Mouse (Mus musculus) ES-E14 (cell line): ENCODE results near the gene Bmf. TPM values are rescaled to one million over a fixed set of nuclear protein-coding genes. Genes with fewer than 3 reads are reported as not detected.

Source experiments
- DNase-seq: peaks from one replicate; pipeline ENCODE4 v3.0.0-alpha.2; 2013; ENCODE audit warnings: low read depth, low spot score
- H3K27ac ChIP-seq: 2 replicates; pipeline ENCODE4 v1.5.1; 2012; ENCODE audit warnings: low read depth, mild to moderate bottlenecking, low read length, moderate library complexity, mixed read lengths; ENCODE audit not compliant: poor library complexity, insufficient read depth, severe bottlenecking
- H3K36me3 ChIP-seq: 2 replicates; pipeline ENCODE4 v1.6.1; 2012; ENCODE audit warnings: mild to moderate bottlenecking, low read length, moderate library complexity, mixed read lengths; ENCODE audit not compliant: control insufficient read depth, poor library complexity, insufficient read depth, severe bottlenecking
- H3K4me1 ChIP-seq, 2 experiments: fragments of 150-350 bp in 1 of 2; sonication (generic) in 1 of 2; 2 replicates each; pipeline ENCODE4 v1.6.1; 2012; ENCODE audit warnings: low read length in 2 of 2, mild to moderate bottlenecking in 1 of 2, mixed read lengths in 1 of 2; ENCODE audit not compliant: control insufficient read depth in 2 of 2, insufficient read depth in 2 of 2, poor library complexity in 1 of 2
- H3K4me3 ChIP-seq, 2 experiments: fragments of 150-350 bp in 1 of 2; sonication (generic) in 1 of 2; 2 replicates each; pipeline ENCODE4 v1.5.1; 2012; ENCODE audit warnings: low read length in 2 of 2, low read depth in 1 of 2, mild to moderate bottlenecking in 1 of 2, mixed read lengths in 1 of 2; ENCODE audit not compliant: insufficient read depth in 1 of 2, poor library complexity in 1 of 2, severe bottlenecking in 1 of 2
- H3K9ac ChIP-seq: 2 replicates; pipeline ENCODE4 v1.6.1; 2012; ENCODE audit warnings: low read depth, mild to moderate bottlenecking, low read length, mixed read lengths; ENCODE audit not compliant: poor library complexity, insufficient read depth, severe bottlenecking
- H3K9me3 ChIP-seq: fragments of 150-350 bp; sonication (generic); 2 replicates; pipeline ENCODE4 v1.6.1; 2012; ENCODE audit warnings: low read depth, mild to moderate bottlenecking, low read length; ENCODE audit not compliant: control insufficient read depth, insufficient read depth
- CHD2 ChIP-seq: IDR thresholded peaks from 2 replicates; pipeline ENCODE4 v1.6.1; 2014; ENCODE audit warnings: mild to moderate bottlenecking, low read depth, low read length, inconsistent platforms
- HCFC1 ChIP-seq: IDR thresholded peaks from 2 replicates; pipeline ENCODE4 v1.6.1; 2012; ENCODE audit warnings: low read length, inconsistent platforms, borderline replicate concordance; ENCODE audit not compliant: insufficient read depth
- MAFK ChIP-seq: IDR thresholded peaks from 2 replicates; pipeline ENCODE4 v1.6.1; 2014; ENCODE audit warnings: mild to moderate bottlenecking, low read depth, low read length, inconsistent platforms; ENCODE audit not compliant: insufficient read depth
- ZC3H11A ChIP-seq: IDR thresholded peaks from 2 replicates; pipeline ENCODE4 v1.6.1; 2012; ENCODE audit warnings: low read depth, mild to moderate bottlenecking, inconsistent platforms, low read length, borderline replicate concordance
- ZNF384 ChIP-seq: IDR thresholded peaks from 2 replicates; pipeline ENCODE4 v1.6.1; 2012; ENCODE audit warnings: low read depth, low read length, inconsistent platforms
- in situ Hi-C, 2 experiments: fragments of 600-800 bp; cut with MboI; formaldehyde crosslinking; loops; one replicate each; pipeline ENCODE4 v1.15.1; 2025; ENCODE audit warnings: low sequenced_read_pairs in 2 of 2, inconsistent platforms in 1 of 2; ENCODE audit not compliant: unreplicated experiment in 2 of 2
- total RNA-seq: library from RNA; depleted of rRNA; stranded (reverse); fragments of 300-350 nt; gene quantifications from 2 replicates; pipeline ENCODE4 v1.2.3, GENCODE M21; 2012

The Bmf gene
- total RNA-seq, 1 experiment, result 9.1 TPM

GRCm38 (mm10) chr2:118536553-118536952 lies 12.9 kb downstream of the Bmf start:
- Histone ChIP-seq H3K36me3 (peaks cover 2% of the 10 kb centered on the region; the same call in 1 of the 2 replicates), H3K4me1 (peaks cover 15 to 41% of the 10 kb centered on the region in 2 experiments; a peak in 3 of 4 replicates), H3K27ac (no peak overlapping the region), H3K9me3 (no peaks in the 10 kb centered on the region), H3K4me3 (no peak overlapping the region), H3K9ac (no peak overlapping the region)
- in situ Hi-C loops, result no loop called here
- DNase-seq, result no peak
- TF ChIP-seq ZNF384, result no peak
- TF ChIP-seq HCFC1, result no peak
- no peak for TF ChIP-seq CHD2
- no peak for TF ChIP-seq ZC3H11A
- TF ChIP-seq MAFK, result no peak

GRCm38 (mm10) chr2:118536111-118536510 lies 13.4 kb downstream of the Bmf start:
- in situ Hi-C loops, result no loop called here
- no peak overlapping the region for H3K27ac ChIP-seq
- H3K4me1 ChIP-seq, result peaks cover 15 to 41% of the 10 kb centered on the region in 2 experiments; a peak in 3 of 4 replicates
- H3K36me3 ChIP-seq, result peaks cover 2% of the 10 kb centered on the region; the same call in 1 of the 2 replicates
- H3K4me3 ChIP-seq, result no peak overlapping the region
- no peak for DNase-seq
- H3K9me3 ChIP-seq, result no peaks in the 10 kb centered on the region
- no peak overlapping the region for H3K9ac ChIP-seq
- TF ChIP-seq HCFC1 (no peak), ZNF384 (no peak), ZC3H11A (no peak), MAFK (no peak), CHD2 (no peak)

- no peak overlapping the region for H3K4me3 ChIP-seq
- no peak for DNase-seq
- no peak overlapping the region for H3K27ac ChIP-seq
- H3K9ac ChIP-seq, result no peak overlapping the region
- in situ Hi-C loops, result no loop called here
- peaks cover 12 to 37% of the 10 kb centered on the region in 2 experiments; a peak in 3 of 4 replicates for H3K4me1 ChIP-seq
- H3K36me3 ChIP-seq, result peaks cover 2% of the 10 kb centered on the region; the same call in 1 of the 2 replicates
- no peak for TF ChIP-seq HCFC1
- TF ChIP-seq CHD2, result no peak
- TF ChIP-seq ZC3H11A, result no peak
- TF ChIP-seq ZNF384, result no peak
- TF ChIP-seq MAFK, result no peak
- no peaks in the 10 kb centered on the region for H3K9me3 ChIP-seq
Observed at GRCm38 (mm10) chr2:118533969-118534368, 15.5 kb downstream of the Bmf start.

- Histone ChIP-seq H3K27ac (no peak overlapping the region; the same call in 1 of the 2 replicates), H3K9ac (peak overlapping the region; percentile 39; the same call in 1 of the 2 replicates), H3K36me3 (peaks cover 2% of the 10 kb centered on the region; the same call in 1 of the 2 replicates), H3K9me3 (no peaks in the 10 kb centered on the region), H3K4me1 (peaks cover 12 to 35% of the 10 kb centered on the region in 2 experiments; a peak in 3 of 4 replicates), H3K4me3 (no peak overlapping the region)
- in situ Hi-C loops, result no loop called here
- no peak for DNase-seq
- no peak for TF ChIP-seq HCFC1
- peak; percentile 88 for TF ChIP-seq MAFK
- TF ChIP-seq ZNF384, result no peak
- no peak for TF ChIP-seq CHD2
- no peak for TF ChIP-seq ZC3H11A
Observed at GRCm38 (mm10) chr2:118532855-118533675, 16.4 kb downstream of the Bmf start.
